Mouse (Mus musculus) CH12.LX (cell line): ENCODE results near the gene Gm27029. TPM values are rescaled to one million over a fixed set of nuclear protein-coding genes. Genes with fewer than 3 reads are reported as not detected.

Experiments
- DNase-seq: peaks from one replicate; pipeline ENCODE4 v3.0.0-alpha.2; 2013; ENCODE audit errors: extremely low read depth
- H3K27ac ChIP-seq: 2 replicates; pipeline ENCODE4 v1.5.1; 2012; ENCODE audit warnings: low read depth, mild to moderate bottlenecking, control low read depth, moderate library complexity; ENCODE audit not compliant: insufficient read depth
- H3K27me3 ChIP-seq: replicated peaks from 2 replicates; pipeline ENCODE3; 2012; ENCODE audit warnings: inconsistent platforms
- H3K36me3 ChIP-seq, 2 experiments: replicated peaks in 1 of 2; 2 replicates each; pipeline versions ENCODE3 to v1.6.1; 2012; ENCODE audit warnings: inconsistent platforms in 1 of 2, low read length in 1 of 2, mild to moderate bottlenecking in 1 of 2, mixed read lengths in 1 of 2, moderate library complexity in 1 of 2; ENCODE audit not compliant: control insufficient read depth in 1 of 2, insufficient read depth in 1 of 2
- H3K4me1 ChIP-seq, 2 experiments: 2 replicates each; pipeline ENCODE4 v1.6.1; 2012; ENCODE audit warnings: inconsistent platforms in 1 of 2, moderate library complexity in 1 of 2; ENCODE audit not compliant: insufficient read depth in 2 of 2, control insufficient read depth in 1 of 2
- H3K4me2 ChIP-seq: 2 replicates; pipeline ENCODE4 v1.6.1; 2012; ENCODE audit warnings: low read depth, mild to moderate bottlenecking, control low read depth; ENCODE audit not compliant: poor library complexity, insufficient read depth, severe bottlenecking
- H3K4me3 ChIP-seq, 3 experiments: fragments of 150-350 bp in 1 of 3; sonication (generic) in 1 of 3; replicated peaks in 1 of 3; 2 replicates each; pipeline versions ENCODE3 to v1.5.1; 2011 to 2012; ENCODE audit warnings: low read depth in 2 of 3, low read length in 2 of 3, mild to moderate bottlenecking in 2 of 3, moderate library complexity in 2 of 3, control low read depth in 1 of 3, improper control_type of control experiment in 1 of 3, inconsistent platforms in 1 of 3, mixed read lengths in 1 of 3; ENCODE audit not compliant: poor library complexity in 1 of 3
- H3K79me2 ChIP-seq: replicated peaks from 2 replicates; pipeline ENCODE4 v1.6.1; 2012; ENCODE audit warnings: mild to moderate bottlenecking, moderate library complexity; ENCODE audit not compliant: control insufficient read depth, poor library complexity, insufficient read depth, severe bottlenecking; ENCODE audit errors: extremely low read depth
- H3K9ac ChIP-seq: 2 replicates; pipeline ENCODE4 v1.6.1; 2012; ENCODE audit warnings: low read depth, mild to moderate bottlenecking, control low read depth, moderate library complexity; ENCODE audit not compliant: insufficient read depth
- H3K9me3 ChIP-seq: replicated peaks from 2 replicates; pipeline ENCODE3; 2012; ENCODE audit warnings: low read length, inconsistent platforms, mixed read lengths
- BHLHE40 ChIP-seq: IDR thresholded peaks from 2 replicates; pipeline ENCODE4 v1.6.1; 2011; ENCODE audit warnings: mild to moderate bottlenecking, low read depth, low read length, improper control_type of control experiment
- ETS1 ChIP-seq: conservative IDR thresholded peaks from 2 replicates; pipeline ENCODE4 v1.6.1; 2012; ENCODE audit warnings: low read depth, mild to moderate bottlenecking, inconsistent platforms, low read length, improper control_type of control experiment, moderate library complexity
- HCFC1 ChIP-seq: IDR thresholded peaks from 2 replicates; pipeline ENCODE4 v1.6.1; 2012; ENCODE audit warnings: low read depth, mild to moderate bottlenecking, inconsistent platforms, low read length, improper control_type of control experiment
- JUND ChIP-seq: conservative IDR thresholded peaks from 2 replicates; pipeline ENCODE4 v1.6.1; 2011; ENCODE audit warnings: low read depth, low read length, improper control_type of control experiment
- PAX5 ChIP-seq: IDR thresholded peaks from 2 replicates; pipeline ENCODE4 v1.6.1; 2012; ENCODE audit warnings: low read length, inconsistent platforms, mixed read lengths
- POLR2AphosphoS2 ChIP-seq: IDR thresholded peaks from 2 replicates; pipeline ENCODE4 v1.6.1; 2011; ENCODE audit warnings: low read depth, low read length, improper control_type of control experiment
- RAD21 ChIP-seq: IDR thresholded peaks from 2 replicates; pipeline ENCODE4 v1.6.1; 2011; ENCODE audit warnings: low read depth, mild to moderate bottlenecking, low read length, improper control_type of control experiment, moderate library complexity
- TBP ChIP-seq: conservative IDR thresholded peaks from 2 replicates; pipeline ENCODE4 v1.6.1; 2011; ENCODE audit warnings: low read depth, low read length, improper control_type of control experiment
- TCF12 ChIP-seq: IDR thresholded peaks from 2 replicates; pipeline ENCODE4 v1.6.1; 2014; ENCODE audit warnings: low read depth, mild to moderate bottlenecking, inconsistent platforms, low read length, improper control_type of control experiment
- UBTF ChIP-seq: IDR thresholded peaks from 2 replicates; pipeline ENCODE4 v1.6.1; 2012; ENCODE audit warnings: low read depth, mild to moderate bottlenecking, inconsistent platforms, low read length, improper control_type of control experiment, moderate library complexity
- USF1 ChIP-seq: IDR thresholded peaks from 2 replicates; pipeline ENCODE4 v1.6.1; 2014; ENCODE audit warnings: low read depth, mild to moderate bottlenecking, inconsistent platforms, low read length, improper control_type of control experiment
- ZKSCAN1 ChIP-seq: IDR thresholded peaks from 2 replicates; pipeline ENCODE4 v1.6.1; 2012; ENCODE audit warnings: low read depth, inconsistent platforms, low read length, improper control_type of control experiment, borderline replicate concordance
- dilution Hi-C: fragments of 300-500 bp; cut with MboI; formaldehyde crosslinking; loops from 2 replicates; pipeline ENCODE4 v1.14.3; 2020; ENCODE audit warnings: low sequenced_read_pairs; ENCODE audit not compliant: extremely low pct_unique_long_range_greater_than_20kb, extremely low pct_ligation_motif_present
- in situ Hi-C: fragments of 300-500 bp; cut with MboI; formaldehyde crosslinking; loops from 3 replicates; pipeline ENCODE4 v1.14.3; 2019; ENCODE audit warnings: low sequenced_read_pairs, low pct_ligation_motif_present, low pct_unique_long_range_greater_than_20kb, mixed read lengths
- polyA plus RNA-seq: library from polyadenylated mRNA; unstranded; fragments of >175 nt; gene quantifications from 2 replicates; pipeline ENCODE4 v1.2.1, GENCODE M21; 2012; ENCODE audit warnings: low read depth; ENCODE audit not compliant: insufficient read length
- total RNA-seq, 2 experiments: library from RNA; depleted of rRNA; stranded (reverse); fragments of 300-350 nt in 1 of 2; fragments of >200 nt in 1 of 2; gene quantifications; 2 replicates each; pipeline ENCODE4 v1.2.3; 2012 to 2014

The Gm27029 gene
- total and polyA plus RNA-seq, 3 experiments: 1.7 to 8.3 (median 6.2) TPM

GRCm38 (mm10) chr11:101468731-101469130, 44.1 kb upstream of the Gm27029 start:
- Histone ChIP-seq H3K9me3 (no peaks in the 10 kb centered on the region), H3K27me3 (peaks cover 31% of the 10 kb centered on the region), H3K9ac (peak overlapping the region; percentile 39; the same call in 1 of the 2 replicates), H3K4me2 (peak overlapping the region; percentile 77), H3K79me2 (no peaks in the 10 kb centered on the region), H3K36me3 (no peaks in the 10 kb centered on the region), H3K4me3 (peak overlapping the region in 2 of 3 experiments; percentile 32 to 78), H3K4me1 (peaks cover 16 to 50% of the 10 kb centered on the region in 2 experiments), H3K27ac (no peak overlapping the region)
- in situ Hi-C loops (no loop called here), dilution Hi-C loops (no loop called here)
- TF ChIP-seq USF1: no peak
- TF ChIP-seq JUND: no peak
- no peak for TF ChIP-seq TCF12
- no peak for TF ChIP-seq BHLHE40
- no peak for TF ChIP-seq POLR2AphosphoS2
- DNase-seq: no peak

GRCm38 (mm10) chr11:101468263-101468688, 43.7 kb upstream of the Gm27029 start:
- H3K27me3 ChIP-seq: peaks cover 31% of the 10 kb centered on the region
- no peak for TF ChIP-seq JUND
- TF ChIP-seq TBP: no peak
- no peak for TF ChIP-seq RAD21
- no peak for TF ChIP-seq UBTF
- no peak for TF ChIP-seq PAX5
- no peak for TF ChIP-seq ZKSCAN1
- TF ChIP-seq HCFC1: no peak
- no peak for TF ChIP-seq ETS1
- DNase-seq: no peak
- H3K36me3 ChIP-seq: no peaks in the 10 kb centered on the region
- H3K9me3 ChIP-seq: no peaks in the 10 kb centered on the region
- peak overlapping the region; percentile 32 to 78 (median 59) for H3K4me3 ChIP-seq
- H3K9ac ChIP-seq: peak overlapping the region; percentile 39
- H3K27ac ChIP-seq: no peak overlapping the region
- in situ Hi-C loops (no loop called here), dilution Hi-C loops (no loop called here)
- peak overlapping the region; percentile 77 for H3K4me2 ChIP-seq
- H3K4me1 ChIP-seq: peaks cover 17 to 52% of the 10 kb centered on the region in 2 experiments
- H3K79me2 ChIP-seq: no peaks in the 10 kb centered on the region
